Mouse (Mus musculus): ENCODE results near the gene Adsl. TPM values are rescaled to one million over a fixed set of nuclear protein-coding genes. Genes with fewer than 3 reads are reported as not detected.

Adsl gene
- polyA plus RNA-seq, 1 experiment from 2014 or later = 137 TPM

GRCm38 (mm10) chr15:80981176-80981575, 32.9 kb downstream of the Adsl start:
- H3K36me3 ChIP-seq = no peaks in the 10 kb centered on the region

DNA sequence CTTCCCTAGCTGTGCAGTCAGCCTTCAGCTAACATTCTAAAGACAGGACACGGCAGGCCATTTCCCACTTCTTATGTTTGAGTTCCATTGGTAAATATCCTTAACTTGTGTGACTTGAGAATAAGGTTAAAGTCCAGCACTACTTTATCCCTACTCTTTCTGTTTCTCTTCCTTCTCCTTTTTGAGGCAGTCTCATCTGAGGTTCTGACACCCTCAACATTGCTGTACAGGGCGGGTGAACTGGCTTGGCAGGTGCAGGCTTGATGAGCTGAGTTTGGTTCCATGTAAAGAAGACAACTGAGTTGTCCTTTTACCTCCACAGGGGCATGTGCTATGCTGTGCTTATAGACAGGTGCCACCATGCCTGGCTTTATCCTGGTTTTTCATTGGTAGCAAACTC, 35.0 kb downstream of the Adsl start:
- Histone ChIP-seq H3K36me3 (no peaks in the 10 kb centered on the region), H3K9me3 (replicated peaks) (no peaks in the 10 kb centered on the region), H3K4me3 (no peak overlapping the region), H3K27ac (no peak overlapping the region), H3K9ac (no peak overlapping the region), H3K4me1 (replicated peaks) (peaks cover 3% of the 10 kb centered on the region; the same call in 1 of the 2 replicates), H3K4me2 (no peak overlapping the region), H3K27me3 (no peaks in the 10 kb centered on the region)
- ATAC-seq (replicated peaks; ENCODE audit: insufficient number of reproducible peaks, insufficient read depth, low FRiP score, low read depth) = no peak
- 87% methylated on average over 2 of the region's 2 CpGs for WGBS

More at GRCm38 (mm10) chr15:80981176-80981575, 32.9 kb downstream of the Adsl start:
- no peak overlapping the region for H3K27ac ChIP-seq
- H3K27me3 ChIP-seq = no peaks in the 10 kb centered on the region
- H3K9ac ChIP-seq = no peak overlapping the region
- ATAC-seq (replicated peaks; ENCODE audit: insufficient number of reproducible peaks, insufficient read depth, low FRiP score, low read depth) = no peak
- H3K4me2 ChIP-seq = no peak overlapping the region
- no peak overlapping the region for H3K4me3 ChIP-seq
- H3K4me1 ChIP-seq (replicated peaks) = peaks cover 3% of the 10 kb centered on the region; the same call in 1 of the 2 replicates
- H3K9me3 ChIP-seq (replicated peaks) = no peaks in the 10 kb centered on the region
- 47% methylated on average over 4 of the region's 4 CpGs for WGBS

- Histone ChIP-seq H3K4me3 (no peak overlapping the region), H3K36me3 (no peaks in the 10 kb centered on the region), H3K4me2 (no peak overlapping the region), H3K27me3 (no peaks in the 10 kb centered on the region), H3K9ac (no peak overlapping the region), H3K27ac (no peak overlapping the region), H3K9me3 (replicated peaks) (no peaks in the 10 kb centered on the region), H3K4me1 (replicated peaks) (no peaks in the 10 kb centered on the region)
- no peak for ATAC-seq (replicated peaks; ENCODE audit: insufficient number of reproducible peaks, insufficient read depth, low FRiP score, low read depth)
- WGBS = 40% methylated on average over 1 of the region's 1 CpGs
Measured at GRCm38 (mm10) chr15:80988331-80988730, 40.0 kb downstream of the Adsl start.

DNA sequence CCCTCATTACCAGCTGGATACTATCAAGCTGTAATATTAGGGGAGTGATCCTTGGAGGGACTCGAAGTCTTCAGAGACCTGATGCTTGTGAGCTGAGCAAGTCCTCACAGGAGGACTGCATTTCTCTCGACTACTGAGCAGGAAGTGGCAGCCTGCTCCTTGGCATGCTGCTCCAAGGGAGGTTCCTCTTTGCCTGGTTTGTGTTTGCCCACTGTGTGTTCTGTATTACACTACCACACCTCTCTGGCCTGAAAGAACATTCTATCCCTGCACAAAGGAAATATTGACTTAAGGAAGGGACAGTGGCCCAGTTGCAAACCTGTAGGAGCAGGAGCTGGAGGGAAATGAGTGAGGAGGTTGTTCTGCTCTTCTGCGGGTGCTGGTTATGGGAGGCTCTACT, 41.4 kb downstream of the Adsl start:
- no peak overlapping the region for H3K4me3 ChIP-seq
- no peaks in the 10 kb centered on the region for H3K9me3 ChIP-seq (replicated peaks)
- no peak overlapping the region for H3K9ac ChIP-seq
- no peak overlapping the region for H3K27ac ChIP-seq
- no peak for ATAC-seq (replicated peaks; ENCODE audit: insufficient number of reproducible peaks, insufficient read depth, low FRiP score, low read depth)
- H3K27me3 ChIP-seq = no peaks in the 10 kb centered on the region
- no peaks in the 10 kb centered on the region for H3K36me3 ChIP-seq
- no peaks in the 10 kb centered on the region for H3K4me1 ChIP-seq (replicated peaks)
- WGBS = 44% methylated on average over 3 of the region's 3 CpGs
- no peak overlapping the region for H3K4me2 ChIP-seq

DNA sequence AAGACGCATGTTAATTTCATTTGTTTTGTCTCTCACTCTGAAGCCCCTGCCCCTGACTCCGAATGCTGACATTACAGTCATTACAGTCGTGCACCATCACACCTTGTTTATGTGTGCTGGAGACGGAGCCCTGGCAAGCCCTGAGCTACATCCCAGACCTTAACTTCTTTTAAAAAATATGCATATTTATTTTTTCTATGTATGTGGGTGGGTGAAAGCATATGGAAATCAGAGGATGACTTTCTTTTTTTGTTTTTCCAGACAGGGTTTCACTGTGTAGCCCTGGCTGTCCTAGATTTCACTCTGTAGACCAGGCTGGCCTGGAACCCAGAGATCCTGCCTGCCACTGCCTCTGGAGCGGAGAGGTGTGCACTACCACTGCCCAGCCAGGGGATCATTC, 46.7 kb downstream of the Adsl start:
- H3K4me3 ChIP-seq = no peak overlapping the region
- H3K27me3 ChIP-seq = no peaks in the 10 kb centered on the region
- no peak for ATAC-seq (replicated peaks; ENCODE audit: insufficient number of reproducible peaks, insufficient read depth, low FRiP score, low read depth)
- no peak overlapping the region for H3K4me2 ChIP-seq
- H3K9ac ChIP-seq = no peak overlapping the region
- no peaks in the 10 kb centered on the region for H3K36me3 ChIP-seq
- no peak overlapping the region for H3K27ac ChIP-seq
- no peaks in the 10 kb centered on the region for H3K9me3 ChIP-seq (replicated peaks)
- H3K4me1 ChIP-seq (replicated peaks) = no peaks in the 10 kb centered on the region
- WGBS = 85% methylated on average over 5 of the region's 5 CpGs

- ATAC-seq (replicated peaks; ENCODE audit: insufficient number of reproducible peaks, insufficient read depth, low FRiP score, low read depth) = no peak
- Histone ChIP-seq H3K9ac (no peak overlapping the region), H3K36me3 (no peaks in the 10 kb centered on the region), H3K4me1 (replicated peaks) (peaks cover 7% of the 10 kb centered on the region), H3K4me3 (no peak overlapping the region), H3K27me3 (no peaks in the 10 kb centered on the region), H3K27ac (no peak overlapping the region), H3K4me2 (no peak overlapping the region), H3K9me3 (replicated peaks) (no peaks in the 10 kb centered on the region)
- WGBS = 85% methylated on average over 6 of the region's 6 CpGs
Measured at GRCm38 (mm10) chr15:80996090-80996835, 48.0 kb downstream of the Adsl start.

DNA sequence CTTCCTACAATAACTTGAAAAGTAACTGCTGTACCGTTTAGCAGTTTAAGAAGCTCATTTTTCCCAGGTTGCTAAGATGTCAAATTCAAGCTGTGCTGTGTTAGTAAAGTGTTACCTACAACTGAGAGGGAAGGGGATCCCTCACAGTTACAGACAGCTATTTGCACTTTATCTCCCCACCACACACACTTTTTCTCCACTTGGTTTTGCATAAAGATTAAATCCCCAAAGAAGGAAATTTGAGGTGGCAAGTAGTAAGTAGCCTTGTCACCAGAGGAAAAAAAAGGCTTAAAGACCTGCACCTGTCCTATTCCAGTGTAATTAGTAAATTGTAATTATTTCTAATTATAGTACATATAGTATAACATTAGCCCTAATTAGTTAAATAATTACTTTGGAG, 48.8 kb downstream of the Adsl start:
- Histone ChIP-seq H3K4me1 (replicated peaks) (peaks cover 7% of the 10 kb centered on the region), H3K9me3 (replicated peaks) (no peaks in the 10 kb centered on the region), H3K9ac (no peak overlapping the region), H3K4me3 (no peak overlapping the region), H3K27ac (no peak overlapping the region), H3K4me2 (no peak overlapping the region), H3K27me3 (no peaks in the 10 kb centered on the region), H3K36me3 (no peaks in the 10 kb centered on the region)
- WGBS = 41% methylated on average over 1 of the region's 1 CpGs
- no peak for ATAC-seq (replicated peaks; ENCODE audit: insufficient number of reproducible peaks, insufficient read depth, low FRiP score, low read depth)

DNA sequence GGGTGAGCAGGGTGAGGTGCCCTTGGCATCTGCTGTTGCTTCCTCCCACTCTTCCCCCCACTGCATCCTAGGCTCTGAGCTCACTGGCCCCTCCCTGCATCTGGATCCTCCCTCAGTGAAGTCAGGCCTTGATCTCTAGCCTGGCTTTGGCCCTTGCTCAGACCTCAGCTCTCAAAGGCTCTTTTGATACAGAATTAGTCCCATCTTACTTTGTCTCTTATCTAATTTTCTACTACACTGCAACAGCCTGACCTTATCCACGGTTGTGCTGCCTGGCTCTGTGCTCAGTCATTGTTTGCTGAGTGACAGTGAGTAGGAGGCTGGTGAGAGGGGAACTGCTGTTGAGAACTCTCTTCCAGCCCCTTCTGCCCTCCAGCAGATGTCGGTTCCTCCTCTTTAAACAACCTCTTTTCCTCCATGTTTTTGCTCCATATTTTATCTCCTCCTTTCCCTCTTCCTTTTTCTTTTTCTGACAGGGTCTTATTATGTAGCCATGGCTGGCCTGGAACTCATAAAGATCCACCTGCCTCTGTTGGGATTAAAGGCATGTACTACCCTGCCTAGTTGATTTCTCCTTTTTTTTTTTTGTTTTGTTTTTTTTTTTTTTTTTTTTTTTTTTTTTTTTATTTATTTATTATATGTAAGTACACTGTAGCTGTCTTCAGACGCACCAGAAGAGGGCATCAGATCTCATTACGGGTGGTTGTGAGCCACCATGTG, 52.3 kb downstream of the Adsl start:
- 0 out of 2 replicates have a peak overlapping the region, but pooled peaks have one; percentile 14 for H3K9ac ChIP-seq
- no peak overlapping the region for H3K4me2 ChIP-seq
- no peaks in the 10 kb centered on the region for H3K9me3 ChIP-seq (replicated peaks)
- H3K27me3 ChIP-seq = no peaks in the 10 kb centered on the region
- no peak overlapping the region for H3K4me3 ChIP-seq
- H3K36me3 ChIP-seq = 0 out of 2 replicates have a peak, but pooled peaks cover 14% of the 10 kb centered on the region
- peaks cover 7% of the 10 kb centered on the region for H3K4me1 ChIP-seq (replicated peaks)
- 38% methylated on average over 4 of the region's 4 CpGs for WGBS
- H3K27ac ChIP-seq = no peak overlapping the region
- ATAC-seq (replicated peaks; ENCODE audit: insufficient number of reproducible peaks, insufficient read depth, low FRiP score, low read depth) = 0 out of 2 replicates have a peak, but pooled peaks have one; percentile 39

- WGBS = 85% methylated on average over 10 of the region's 10 CpGs
- no peak for ATAC-seq (replicated peaks; ENCODE audit: insufficient number of reproducible peaks, insufficient read depth, low FRiP score, low read depth)
- peaks cover 17% of the 10 kb centered on the region; the same call in 1 of the 2 replicates for H3K36me3 ChIP-seq
Measured at GRCm38 (mm10) chr15:81006127-81006735, 57.9 kb downstream of the Adsl start.

DNA sequence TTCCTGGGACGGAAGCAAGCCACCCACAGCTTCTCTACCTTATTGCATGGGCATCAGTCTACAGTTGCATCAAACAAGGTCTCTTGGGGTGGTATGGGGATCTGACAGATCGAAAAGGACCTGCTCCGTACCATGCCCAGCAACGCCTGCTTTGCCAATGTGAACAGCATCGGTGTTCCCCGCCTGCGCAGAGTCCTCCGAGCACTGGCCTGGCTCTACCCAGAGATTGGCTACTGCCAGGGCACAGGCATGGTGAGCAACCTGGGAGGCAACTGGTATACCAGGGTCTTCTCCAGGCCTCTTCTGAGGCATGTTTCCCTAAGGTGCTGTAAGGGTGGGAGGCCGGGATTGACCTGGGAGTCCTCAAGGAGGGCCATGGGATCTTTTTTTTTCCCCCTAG, 59.0 kb downstream of the Adsl start:
- 92% methylated on average over 9 of the region's 9 CpGs for WGBS
- H3K9me3 ChIP-seq (replicated peaks) = no peaks in the 10 kb centered on the region
- H3K36me3 ChIP-seq = peaks cover 19% of the 10 kb centered on the region; the same call in 1 of the 2 replicates
- no peak overlapping the region for H3K9ac ChIP-seq
- ATAC-seq (replicated peaks; ENCODE audit: insufficient number of reproducible peaks, insufficient read depth, low FRiP score, low read depth) = no peak
- H3K4me1 ChIP-seq (replicated peaks) = no peaks in the 10 kb centered on the region
- no peak overlapping the region for H3K4me3 ChIP-seq
- H3K27me3 ChIP-seq = no peaks in the 10 kb centered on the region
- H3K27ac ChIP-seq = no peak overlapping the region
- H3K4me2 ChIP-seq = no peak overlapping the region

More at GRCm38 (mm10) chr15:81006127-81006735, 57.9 kb downstream of the Adsl start:
- H3K4me2 ChIP-seq = no peak overlapping the region
- no peak overlapping the region for H3K4me3 ChIP-seq
- H3K9ac ChIP-seq = no peak overlapping the region; the same call in 1 of the 2 replicates
- no peaks in the 10 kb centered on the region for H3K27me3 ChIP-seq
- no peaks in the 10 kb centered on the region for H3K4me1 ChIP-seq (replicated peaks)
- no peaks in the 10 kb centered on the region for H3K9me3 ChIP-seq (replicated peaks)
- no peak overlapping the region for H3K27ac ChIP-seq

- WGBS = 85% methylated on average over 8 of the region's 8 CpGs
- Histone ChIP-seq H3K27ac (no peak overlapping the region), H3K4me1 (replicated peaks) (no peaks in the 10 kb centered on the region), H3K36me3 (peaks cover 20% of the 10 kb centered on the region; the same call in 1 of the 2 replicates), H3K9ac (no peak overlapping the region), H3K4me2 (no peak overlapping the region), H3K4me3 (no peak overlapping the region), H3K27me3 (no peaks in the 10 kb centered on the region), H3K9me3 (replicated peaks) (no peaks in the 10 kb centered on the region)
- no peak for ATAC-seq (replicated peaks; ENCODE audit: insufficient number of reproducible peaks, insufficient read depth, low FRiP score, low read depth)
Measured at GRCm38 (mm10) chr15:81007905-81008304, 59.6 kb downstream of the Adsl start.

Data from heart, embryonic 15.5 days (tissue).